Mouse (Mus musculus) G1E-ER4 (cell line): ENCODE results near the gene Efna2. TPM values are rescaled to one million over a fixed set of nuclear protein-coding genes. Genes with fewer than 3 reads are reported as not detected.

Experiments
- GATA1 ChIP-seq: IDR thresholded peaks from one replicate; pipeline ENCODE4 v1.8.0; 2012; ENCODE audit warnings: low read length, inconsistent platforms
- polyA plus RNA-seq: library from polyadenylated mRNA; stranded (reverse); fragments of >175 nt; gene quantifications from 2 replicates; pipeline ENCODE4 v1.2.3, GENCODE M21; 2012

Efna2 gene
- 0.46 and 0.52 TPM in 2 replicates for polyA plus RNA-seq

DNA sequence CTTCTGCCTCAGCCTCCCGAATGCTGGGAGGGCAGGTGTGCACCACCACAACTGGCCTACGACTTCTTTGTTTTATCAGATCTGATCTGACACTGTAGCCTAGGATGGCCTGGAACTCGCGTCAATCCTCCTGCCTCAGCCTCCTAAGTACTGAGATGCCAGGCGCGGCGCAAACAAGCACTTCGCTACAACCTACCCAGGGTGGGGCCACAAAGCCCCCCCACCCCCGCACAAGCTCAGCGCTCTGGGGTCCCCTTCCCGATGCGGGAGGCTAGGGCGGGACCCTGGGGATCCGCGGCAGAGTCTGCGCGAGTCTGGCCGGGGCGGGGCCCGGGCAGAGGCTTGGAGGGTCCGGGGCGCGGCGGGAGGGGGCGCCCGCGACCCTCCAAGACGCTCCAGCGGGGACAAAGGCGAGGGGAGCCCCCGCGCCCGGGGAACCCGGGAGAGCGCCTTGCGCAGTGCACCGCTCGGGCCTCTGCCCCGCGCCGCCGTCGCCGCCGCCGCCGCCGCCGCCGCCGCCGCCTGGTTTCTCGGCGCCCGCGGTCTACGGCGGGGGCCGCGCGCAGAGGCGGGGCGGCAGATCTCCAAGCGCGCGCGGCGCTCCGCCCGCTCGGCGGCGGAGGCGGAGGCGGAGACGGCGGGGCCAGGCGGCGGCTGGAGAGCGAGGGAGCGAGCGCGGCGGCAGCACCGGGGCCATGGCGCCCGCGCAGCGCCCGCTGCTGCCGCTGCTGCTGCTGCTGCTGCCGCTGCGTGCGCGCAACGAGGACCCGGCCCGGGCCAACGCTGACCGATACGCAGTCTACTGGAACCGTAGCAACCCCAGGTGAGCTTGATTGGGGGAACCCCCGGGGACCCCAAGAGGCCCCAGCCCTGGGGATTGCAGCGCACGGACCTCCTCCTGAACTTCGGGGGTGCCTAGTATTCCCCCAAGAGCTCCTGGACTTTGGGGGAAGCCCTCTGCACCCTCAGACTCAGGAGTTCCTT, at the start of gene Efna2:
Efna2 (plus strand) TSS at position 415 of the 984 bp plus-strand sequence.
- no peak for TF ChIP-seq GATA1

DNA sequence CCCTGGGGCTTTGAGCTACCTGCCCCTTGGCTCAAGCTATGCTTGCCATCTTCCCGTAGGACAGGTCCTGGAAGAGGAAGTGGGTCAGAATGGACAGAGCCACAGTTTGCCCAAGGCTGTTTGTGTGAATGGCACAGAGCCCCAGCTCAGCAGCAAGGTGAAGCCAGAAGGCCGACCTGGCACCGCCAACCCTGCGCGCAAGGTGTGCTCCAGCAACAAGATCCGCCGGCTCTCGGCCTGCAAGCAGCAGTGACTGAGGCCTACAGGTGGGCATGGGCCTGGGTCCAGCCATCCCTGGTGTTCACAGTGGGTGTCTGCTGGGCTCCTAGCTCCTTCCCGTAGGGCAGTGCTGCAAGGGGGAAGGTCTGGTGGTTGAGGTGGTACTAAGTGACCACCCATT, 49.4 kb upstream of the Efna2 start:
- no peak for TF ChIP-seq GATA1

DNA sequence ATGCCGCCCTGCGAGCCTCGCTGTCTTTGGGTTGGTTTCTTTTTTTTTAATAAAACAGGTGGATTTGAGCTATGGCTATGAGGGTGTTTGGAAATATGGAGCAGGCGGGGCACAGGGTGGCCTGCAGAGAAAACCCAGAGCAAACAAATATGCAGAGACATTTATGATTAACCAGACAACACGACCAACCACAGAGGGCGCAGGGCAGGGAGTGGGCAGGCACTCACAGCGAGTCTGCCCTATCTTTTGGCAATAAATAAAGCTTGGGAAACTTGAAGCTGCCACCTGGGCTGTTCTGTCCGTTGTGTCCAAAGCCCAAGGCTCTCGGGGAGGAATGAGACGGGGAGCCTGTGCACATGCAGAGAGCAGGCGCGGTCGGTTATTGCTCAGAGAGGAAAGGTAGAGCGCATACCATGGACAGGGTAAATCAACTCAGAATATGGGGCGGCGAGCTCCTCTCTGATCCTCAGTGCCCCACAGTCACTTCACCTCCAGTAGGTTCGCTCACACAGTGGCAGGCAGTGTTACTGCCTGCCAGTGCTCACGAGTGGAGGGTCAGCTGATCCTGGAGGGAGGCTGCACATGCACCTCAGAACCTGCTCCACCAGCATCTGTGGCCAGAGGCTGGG, 48.8 kb upstream of the Efna2 start:
- TF ChIP-seq GATA1, result no peak

DNA sequence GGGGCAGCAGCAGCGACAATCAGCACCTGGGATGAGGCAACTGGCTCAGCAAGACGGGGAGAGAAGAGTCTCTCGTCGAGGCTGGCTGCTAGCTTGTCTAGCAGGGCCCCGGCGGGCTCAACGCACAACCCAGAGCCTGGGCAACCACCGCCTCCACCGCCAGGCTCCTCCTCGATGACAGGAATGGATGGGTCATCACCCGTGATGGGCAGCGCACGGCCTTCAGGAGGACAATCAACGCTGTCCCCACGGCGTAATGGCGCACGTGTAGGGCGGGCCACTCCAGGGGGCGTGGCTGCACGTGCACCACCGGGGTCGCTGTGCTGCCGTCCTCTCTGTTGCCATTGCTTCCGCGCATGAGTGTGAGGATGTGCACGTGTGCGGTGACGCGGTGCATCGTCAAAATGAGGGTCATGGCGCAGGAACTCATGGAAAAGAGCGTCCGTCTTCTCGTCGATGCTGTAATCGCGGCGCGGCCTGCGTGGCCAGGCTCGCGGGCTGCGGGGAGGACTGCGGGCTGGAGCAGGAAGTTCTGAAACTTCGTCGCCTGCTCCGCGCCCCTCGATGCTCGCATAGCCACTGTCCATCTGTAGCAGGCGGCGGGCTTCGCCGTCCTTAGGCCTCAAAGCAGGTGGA, 47.8 kb upstream of the Efna2 start:
- no peak for TF ChIP-seq GATA1

GRCm38 (mm10) chr10:80131952-80132350, 47.3 kb upstream of the Efna2 start:
- TF ChIP-seq GATA1, result no peak

DNA sequence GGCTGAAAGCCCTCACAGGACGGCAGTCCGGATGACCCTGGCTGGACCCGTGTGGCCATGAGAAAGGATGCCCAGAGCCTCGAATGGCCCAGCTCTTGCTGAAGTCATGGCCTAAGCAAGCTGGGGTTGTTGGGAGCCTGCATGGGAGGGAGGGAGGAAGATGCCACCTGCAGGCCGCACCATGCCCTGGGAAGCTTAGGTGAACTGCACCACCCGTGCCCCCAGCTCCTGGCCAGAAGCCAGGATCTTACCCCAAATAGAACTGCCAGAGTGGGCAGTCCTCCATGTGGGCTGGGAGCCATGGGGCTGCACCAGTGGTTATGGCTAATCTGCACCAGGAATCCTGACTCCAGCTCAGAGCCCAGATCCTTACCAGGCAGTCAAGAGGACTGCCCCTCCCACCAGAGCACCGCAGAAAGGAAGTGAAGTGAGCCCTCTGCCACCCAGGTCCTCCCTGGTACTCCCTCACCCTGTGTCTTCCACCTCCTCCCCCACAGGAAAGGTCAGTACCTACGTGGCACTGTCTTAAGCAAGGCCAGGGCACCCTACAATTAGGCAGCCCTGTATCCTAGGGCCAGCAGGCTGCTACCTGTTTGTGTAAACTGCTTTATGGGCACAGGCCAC, 45.9 kb upstream of the Efna2 start:
- TF ChIP-seq GATA1, result no peak

DNA sequence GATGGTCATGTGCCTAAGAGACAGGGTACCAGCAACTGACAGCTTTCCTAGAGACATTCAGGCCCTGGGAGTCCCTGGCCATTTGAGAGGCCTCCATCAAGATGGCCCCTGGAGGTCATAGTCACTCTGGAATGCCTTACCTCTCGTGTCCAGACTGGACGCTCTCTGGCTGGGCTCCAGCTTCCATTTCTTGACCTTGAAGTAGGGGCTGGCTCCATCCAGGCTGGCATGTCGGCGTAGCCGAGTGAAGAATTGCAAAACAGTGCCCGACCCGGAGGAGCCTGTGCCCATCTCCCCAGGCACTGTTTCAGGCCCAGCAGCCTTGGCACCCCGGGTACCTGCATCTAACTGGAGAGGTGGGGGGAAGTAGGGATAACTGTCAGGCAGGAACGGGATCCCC, 44.9 kb upstream of the Efna2 start:
- TF ChIP-seq GATA1, result no peak

DNA sequence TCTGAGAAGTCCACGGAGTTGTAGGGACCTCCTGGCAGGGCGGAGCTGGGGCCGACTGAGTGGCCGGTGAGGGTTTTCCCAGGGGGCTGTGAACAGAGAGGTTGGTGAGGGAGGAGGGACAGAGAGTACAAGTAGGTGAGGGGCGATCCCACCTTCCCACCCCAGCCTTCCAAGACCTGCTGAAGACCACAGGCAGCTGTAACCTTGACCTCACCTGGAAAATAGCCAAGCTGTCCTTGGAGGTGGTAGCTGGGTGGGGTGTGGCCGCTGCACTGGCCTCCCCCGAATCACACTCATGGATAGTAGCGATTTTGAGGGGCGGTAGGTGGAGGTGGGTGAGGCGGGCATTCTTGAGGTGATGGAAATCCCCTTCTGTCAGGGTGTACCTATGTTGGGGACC, 44.1 kb upstream of the Efna2 start:
- no peak for TF ChIP-seq GATA1

- TF ChIP-seq GATA1, result no peak
Measured at GRCm38 (mm10) chr10:80135641-80136040, 43.6 kb upstream of the Efna2 start.

DNA sequence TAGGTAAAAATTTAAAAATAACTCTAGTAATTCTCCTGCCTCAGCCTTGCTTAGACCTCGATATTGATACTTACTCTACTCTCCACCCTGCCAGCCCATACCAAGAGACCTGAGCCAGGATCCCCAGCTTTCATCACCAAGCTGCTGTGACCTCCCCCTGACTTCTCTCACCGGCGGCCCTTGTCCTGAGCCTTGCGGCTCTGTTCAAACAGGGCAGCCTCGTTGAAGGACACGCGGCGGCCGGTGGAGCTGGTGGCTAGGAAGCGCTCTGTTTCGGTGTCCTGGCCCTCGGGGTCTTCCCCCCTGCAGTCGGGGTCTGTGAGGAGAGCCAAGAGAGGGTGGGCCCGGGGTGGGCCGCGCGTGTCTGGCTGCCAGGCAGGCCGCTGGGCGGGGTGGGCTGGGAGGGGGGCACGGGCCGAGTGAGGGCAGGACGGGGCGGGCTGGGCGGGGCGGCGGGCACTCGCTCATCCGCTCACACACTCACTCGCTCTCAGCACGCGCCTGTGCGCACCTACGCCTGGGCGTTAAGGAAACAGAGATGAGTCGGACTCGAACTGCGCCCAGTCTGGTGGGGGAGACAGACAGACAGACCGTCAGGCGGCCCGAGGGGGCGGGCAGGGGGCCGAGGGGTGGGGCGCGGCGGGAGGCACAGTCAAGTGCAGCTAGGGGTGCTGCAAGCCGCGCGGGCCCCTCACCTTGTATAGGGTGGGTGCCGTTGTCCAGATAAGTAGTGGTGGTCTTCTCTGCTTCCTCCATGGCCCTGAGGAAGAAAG, 42.9 kb upstream of the Efna2 start:
- TF ChIP-seq GATA1, result no peak

- TF ChIP-seq GATA1, result no peak
Measured at GRCm38 (mm10) chr10:80136952-80137625, 42.2 kb upstream of the Efna2 start.

DNA sequence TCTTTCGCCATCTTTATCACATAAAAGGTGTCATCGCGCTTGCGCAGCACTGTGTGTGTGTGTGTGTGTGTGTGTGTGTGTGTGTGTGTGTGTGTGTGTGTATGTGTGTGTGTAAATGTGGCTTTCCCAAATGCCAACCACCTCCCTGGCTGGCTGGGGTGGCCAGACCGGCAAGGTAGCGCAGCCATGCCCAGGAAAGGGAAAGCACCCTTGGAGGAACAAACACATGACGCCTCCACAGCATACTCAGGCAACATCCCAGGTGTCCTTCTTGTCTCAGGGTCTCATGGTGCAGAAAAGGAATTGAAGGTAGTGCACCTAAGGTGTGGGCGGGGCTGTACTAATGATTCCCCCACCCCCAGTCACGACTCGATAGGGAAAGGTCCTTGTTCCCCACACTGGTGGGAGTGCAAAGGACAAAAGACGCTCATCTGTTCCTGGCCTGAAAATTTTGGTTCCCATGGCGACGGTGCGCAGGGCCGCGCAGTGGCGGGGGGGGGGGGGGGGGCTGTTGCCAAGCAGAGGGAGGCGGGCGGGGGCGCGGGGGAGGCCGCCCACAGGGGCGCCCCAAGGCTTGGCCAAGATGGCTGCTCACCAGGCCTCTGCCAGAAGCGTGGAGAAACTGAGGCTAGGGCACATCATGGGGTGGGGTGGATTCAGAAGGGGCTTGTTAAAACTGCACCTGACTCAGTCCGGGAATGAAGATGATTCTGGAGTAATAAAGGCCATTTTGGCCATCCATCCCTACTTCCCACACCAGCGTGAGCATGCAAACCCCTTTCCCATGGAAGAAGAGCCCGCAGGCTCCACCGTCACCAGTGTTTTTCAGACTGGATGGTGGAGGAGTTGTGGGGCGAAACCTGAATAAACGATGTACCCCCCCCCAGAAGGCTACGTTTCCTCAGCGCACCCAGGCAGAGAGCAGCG, 41.4 kb upstream of the Efna2 start:
- TF ChIP-seq GATA1, result no peak
